Mouse (Mus musculus) heart, postnatal 0 days (tissue): Measurements from ENCODE around the gene Rbm47.

Source experiments
- CTCF ChIP-seq: IDR thresholded peaks from 2 replicates; pipeline ENCODE4 v1.5.1; 2016; ENCODE audit warnings: antibody characterized with exemption, control low read depth, low read depth
- EP300 ChIP-seq: IDR thresholded peaks from 2 replicates; pipeline ENCODE4 v1.6.1; 2016; ENCODE audit warnings: antibody characterized with exemption, low read depth

- TF ChIP-seq CTCF (no peak), EP300 (no peak)
Measured at GRCm38 (mm10) chr5:66008245-66008967, 164.5 kb downstream of the Rbm47 start.
